Mouse (Mus musculus) heart, embryonic 10.5 days (tissue): ENCODE data around the gene Lats2. TPM values are rescaled to one million over a fixed set of nuclear protein-coding genes. Genes with fewer than 3 reads are reported as not detected.

Source experiments
- microRNA-seq: library from miRNA; unstranded; fragments of <30 nt; microRNA quantifications from one replicate; pipeline ENCODE4, GENCODE M21; 2017
- polyA plus RNA-seq: library from polyadenylated mRNA; unstranded; fragments of >200 nt; fragmentation: Nextera tagmentation; extraction: Ambion mirVana; gene quantifications from 2 replicates; pipeline ENCODE4 v1.2.1, GENCODE M21; 2016

Lats2 gene
- polyA plus RNA-seq, 1 experiment from 2014 or later: 19.6 TPM

Small RNA genes lying within 50 kb of the gene (microRNA-seq; reads per million reads assigned to microRNA genes)
- not detected for gene Mir3077

Other genes with a start within 250 kb of the Lats2 start
- 0.55 and 1.3 TPM in 2 replicates for gene Il17d, start 233.6 kb downstream of the Lats2 start, polyA plus RNA-seq
- gene Eef1akmt1, start 186.8 kb downstream of the Lats2 start, polyA plus RNA-seq: 82.8 and 93.8 TPM in 2 replicates
- 23.5 and 24.9 TPM in 2 replicates for gene Xpo4, start 93.0 kb downstream of the Lats2 start, polyA plus RNA-seq
- not detected in 2 replicates for gene Gm49361, start 12.3 kb downstream of the Lats2 start, polyA plus RNA-seq
- gene Sap18, start 39.8 kb upstream of the Lats2 start, polyA plus RNA-seq: 19.8 and 24.1 TPM in 2 replicates
- 35.1 and 44.7 TPM in 2 replicates for gene Ska3, start 67.8 kb upstream of the Lats2 start, polyA plus RNA-seq
- 150 and 155 TPM in 2 replicates for gene Mrpl57, start 67.8 kb upstream of the Lats2 start, polyA plus RNA-seq
- 46.7 and 52.1 TPM in 2 replicates for gene Zdhhc20, start 131.9 kb upstream of the Lats2 start, polyA plus RNA-seq
- 82.7 and 88.7 TPM in 2 replicates for gene Micu2, start 240.9 kb upstream of the Lats2 start, polyA plus RNA-seq